Mouse (Mus musculus) intestine, embryonic 16.5 days (tissue): ENCODE data around the gene Jag2. TPM values are rescaled to one million over a fixed set of nuclear protein-coding genes. Genes with fewer than 3 reads are reported as not detected.

ENCODE experiments used
- ATAC-seq: fragments of 200-750 bp; cut with Nextera tagmentation; 2 replicates; pipeline ENCODE4 v1.8.0; 2017; ENCODE audit warnings: moderate TSS enrichment, moderate library complexity
- H3K27ac ChIP-seq: fragments of 300-500 bp; sonication (generic); 2 replicates; pipeline ENCODE4 v1.5.1; 2014; ENCODE audit warnings: mild to moderate bottlenecking, low read length
- H3K27me3 ChIP-seq: fragments of 300-500 bp; sonication (generic); replicated peaks from 2 replicates; pipeline ENCODE4 v1.6.1; 2014; ENCODE audit warnings: low read length, control low read depth, mixed read lengths; ENCODE audit not compliant: control insufficient read depth, insufficient read depth
- H3K36me3 ChIP-seq: fragments of 300-500 bp; sonication (generic); 2 replicates; pipeline ENCODE4 v1.6.1; 2014; ENCODE audit warnings: low read length, control low read depth; ENCODE audit not compliant: control insufficient read depth, insufficient read depth
- H3K4me1 ChIP-seq: fragments of 300-500 bp; sonication (generic); 2 replicates; pipeline ENCODE4 v1.6.1; 2014; ENCODE audit warnings: low read length, control low read depth, mixed read lengths; ENCODE audit not compliant: control insufficient read depth, insufficient read depth
- H3K4me2 ChIP-seq: fragments of 300-500 bp; sonication (generic); 2 replicates; pipeline ENCODE4 v1.6.1; 2014; ENCODE audit warnings: low read depth, low read length, control low read depth
- H3K4me3 ChIP-seq: fragments of 300-500 bp; sonication (generic); 2 replicates; pipeline ENCODE4 v1.5.1; 2014; ENCODE audit warnings: mild to moderate bottlenecking, low read length
- H3K9ac ChIP-seq: fragments of 300-500 bp; sonication (generic); 2 replicates; pipeline ENCODE4 v1.6.1; 2014; ENCODE audit warnings: low read depth, low read length
- H3K9me3 ChIP-seq: fragments of 300-500 bp; sonication (generic); 2 replicates; pipeline ENCODE4 v1.6.1; 2016; ENCODE audit warnings: low read length, control low read depth; ENCODE audit not compliant: control insufficient read depth
- WGBS: fragments of 180-500 bp; shearing (Covaris S2); extraction: QIAGEN DNeasy Blood & Tissue Kit; methylation state at CpG from one replicate; pipeline ENCODE4 v1.1.7; 2014; 5-methylcytosine and 5-hydroxymethylcytosine counted together
- polyA plus RNA-seq: library from polyadenylated mRNA; unstranded; fragments of >200 nt; fragmentation: Nextera tagmentation; extraction: Ambion mirVana; gene quantifications from 2 replicates; pipeline ENCODE4 v1.2.1, GENCODE M21; 2015

Gene Jag2
- polyA plus RNA-seq, 1 experiment from 2014 or later: 2.2 TPM

GRCm38 (mm10) chr12:112928401-112929241, 955 bp downstream of the Jag2 start:
- Histone ChIP-seq H3K9me3 (no peaks in the 10 kb centered on the region), H3K9ac (peak overlapping the region; percentile 65), H3K27ac (0 out of 2 replicates have a peak overlapping the region, but pooled peaks have one; percentile 14), H3K4me1 (peaks cover 28% of the 10 kb centered on the region), H3K4me2 (peak overlapping the region; percentile 95), H3K27me3 (peaks cover 41% of the 10 kb centered on the region), H3K4me3 (peak overlapping the region; percentile 62), H3K36me3 (no peaks in the 10 kb centered on the region)
- WGBS: 2% methylated on average over 121 of the region's 124 CpGs
- ATAC-seq: peak; percentile 43

- H3K9ac ChIP-seq: no peak overlapping the region
- no peak overlapping the region for H3K4me2 ChIP-seq
- H3K36me3 ChIP-seq: no peaks in the 10 kb centered on the region
- ATAC-seq: no peak
- peaks cover 41% of the 10 kb centered on the region for H3K27me3 ChIP-seq
- no peak overlapping the region for H3K4me3 ChIP-seq
- WGBS: 73% methylated on average over 14 of the region's 14 CpGs
- no peaks in the 10 kb centered on the region for H3K9me3 ChIP-seq
- peaks cover 25% of the 10 kb centered on the region for H3K4me1 ChIP-seq
- no peak overlapping the region for H3K27ac ChIP-seq
Measured at GRCm38 (mm10) chr12:112927265-112927664, 2.3 kb downstream of the Jag2 start.

GRCm38 (mm10) chr12:112925950-112926349, 3.6 kb downstream of the Jag2 start:
- H3K27ac ChIP-seq: no peak overlapping the region
- H3K27me3 ChIP-seq: peaks cover 41% of the 10 kb centered on the region
- ATAC-seq: no peak

GRCm38 (mm10) chr12:112922541-112922940, 7.0 kb downstream of the Jag2 start:
- H3K4me3 ChIP-seq: no peak overlapping the region
- no peaks in the 10 kb centered on the region for H3K36me3 ChIP-seq
- no peak overlapping the region for H3K9ac ChIP-seq
- no peak for ATAC-seq
- H3K27me3 ChIP-seq: peaks cover 8% of the 10 kb centered on the region
- H3K4me1 ChIP-seq: peaks cover 8% of the 10 kb centered on the region; the same call in 1 of the 2 replicates
- 32% methylated on average over 3 of the region's 3 CpGs for WGBS
- no peaks in the 10 kb centered on the region for H3K9me3 ChIP-seq
- H3K4me2 ChIP-seq: no peak overlapping the region
- H3K27ac ChIP-seq: no peak overlapping the region

More at GRCm38 (mm10) chr12:112925950-112926349, 3.6 kb downstream of the Jag2 start:
- Histone ChIP-seq H3K36me3 (no peaks in the 10 kb centered on the region), H3K4me2 (no peak overlapping the region), H3K9ac (no peak overlapping the region), H3K4me1 (peaks cover 25% of the 10 kb centered on the region), H3K9me3 (no peaks in the 10 kb centered on the region), H3K4me3 (no peak overlapping the region)
- WGBS: 87% methylated on average over 6 of the region's 6 CpGs

- Histone ChIP-seq H3K4me2 (no peak overlapping the region), H3K4me3 (no peak overlapping the region), H3K9ac (no peak overlapping the region), H3K27ac (no peak overlapping the region), H3K4me1 (peaks cover 8% of the 10 kb centered on the region; the same call in 1 of the 2 replicates), H3K27me3 (no peaks in the 10 kb centered on the region; the same call in 1 of the 2 replicates), H3K36me3 (no peaks in the 10 kb centered on the region), H3K9me3 (no peaks in the 10 kb centered on the region)
- ATAC-seq: no peak
- 85% methylated on average over 12 of the region's 12 CpGs for WGBS
Measured at GRCm38 (mm10) chr12:112921518-112921917, 8.1 kb downstream of the Jag2 start.

- no peaks in the 10 kb centered on the region for H3K9me3 ChIP-seq
- no peaks in the 10 kb centered on the region for H3K36me3 ChIP-seq
- H3K4me3 ChIP-seq: no peak overlapping the region
- no peak overlapping the region for H3K4me2 ChIP-seq
- H3K4me1 ChIP-seq: peaks cover 9% of the 10 kb centered on the region; the same call in 1 of the 2 replicates
- 48% methylated on average over 8 of the region's 8 CpGs for WGBS
- no peak overlapping the region for H3K27ac ChIP-seq
- H3K27me3 ChIP-seq: no peaks in the 10 kb centered on the region
- H3K9ac ChIP-seq: no peak overlapping the region
- no peak for ATAC-seq
Measured at GRCm38 (mm10) chr12:112917906-112918305, 11.7 kb downstream of the Jag2 start.

- Histone ChIP-seq H3K27ac (no peak overlapping the region), H3K36me3 (no peaks in the 10 kb centered on the region), H3K9me3 (no peaks in the 10 kb centered on the region), H3K9ac (no peak overlapping the region), H3K4me2 (no peak overlapping the region), H3K4me3 (no peak overlapping the region), H3K27me3 (no peaks in the 10 kb centered on the region), H3K4me1 (peaks cover 9% of the 10 kb centered on the region; the same call in 1 of the 2 replicates)
- 77% methylated on average over 11 of the region's 11 CpGs for WGBS
- no peak for ATAC-seq
Measured at GRCm38 (mm10) chr12:112917486-112917885, 12.1 kb downstream of the Jag2 start.

- H3K9ac ChIP-seq: no peak overlapping the region
- no peaks in the 10 kb centered on the region for H3K36me3 ChIP-seq
- no peak overlapping the region for H3K27ac ChIP-seq
- no peak for ATAC-seq
- WGBS: 83% methylated on average over 16 of the region's 16 CpGs
- H3K4me1 ChIP-seq: peaks cover 9% of the 10 kb centered on the region; the same call in 1 of the 2 replicates
- no peak overlapping the region for H3K4me2 ChIP-seq
- H3K9me3 ChIP-seq: no peaks in the 10 kb centered on the region
- no peak overlapping the region for H3K4me3 ChIP-seq
- H3K27me3 ChIP-seq: no peaks in the 10 kb centered on the region
Measured at GRCm38 (mm10) chr12:112916698-112917400, 12.7 kb downstream of the Jag2 start.

GRCm38 (mm10) chr12:112915587-112915986, 14.0 kb downstream of the Jag2 start:
- WGBS: 75% methylated on average over 13 of the region's 13 CpGs
- no peak overlapping the region for H3K9ac ChIP-seq
- H3K4me1 ChIP-seq: peaks cover 9% of the 10 kb centered on the region; the same call in 1 of the 2 replicates
- H3K27me3 ChIP-seq: no peaks in the 10 kb centered on the region
- no peak overlapping the region for H3K4me3 ChIP-seq
- no peaks in the 10 kb centered on the region for H3K9me3 ChIP-seq
- peak; percentile 2; the same call in 1 of the 2 replicates for ATAC-seq
- no peaks in the 10 kb centered on the region for H3K36me3 ChIP-seq
- no peak overlapping the region for H3K4me2 ChIP-seq
- H3K27ac ChIP-seq: no peak overlapping the region
